Mouse (Mus musculus): ENCODE data around the gene Slc22a16. TPM values are rescaled to one million over a fixed set of nuclear protein-coding genes. Genes with fewer than 3 reads are reported as not detected.
A peak's percentile ranks its signal among the peaks of the same experiment; 100 is the strongest.
"Not testable (repeated sequence)": the region's sequence is repeated elsewhere in the genome, so short reads cannot be mapped to it uniquely, and the experiment has no call there.

Slc22a16 gene
- polyA plus RNA-seq, 1 experiment = not detected

DNA sequence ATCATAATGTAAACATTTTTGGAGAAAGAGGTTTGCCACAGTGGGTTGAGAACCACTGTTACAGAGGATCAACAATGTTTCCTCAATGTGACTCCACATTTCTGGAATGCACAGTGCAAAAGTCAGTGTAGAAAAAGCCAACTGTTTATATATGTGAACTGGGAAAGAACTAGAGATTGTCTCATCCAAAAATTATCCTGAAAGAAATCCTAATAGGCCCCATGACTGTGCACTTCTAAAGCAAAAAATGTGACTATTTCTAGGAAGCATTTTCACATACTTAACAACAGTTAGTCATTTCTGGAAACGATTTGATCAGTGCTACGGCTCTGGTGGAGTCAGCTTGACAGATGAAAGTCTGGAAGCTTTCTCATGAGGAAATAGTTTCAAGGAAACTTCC, 18.3 kb upstream of the Slc22a16 start:
- H3K27ac ChIP-seq (ENCODE audit: insufficient read depth, low read length) = no peak overlapping the region
- H3K4me1 ChIP-seq (ENCODE audit: control insufficient read depth, insufficient read depth, low read length) = no peaks in the 10 kb centered on the region
- H3K27me3 ChIP-seq (ENCODE audit: control insufficient read depth, insufficient read depth, low read length) = no peaks in the 10 kb centered on the region
- 70% methylated on average over 2 of the region's 2 CpGs for WGBS
- DNase-seq = no peak
- no peak overlapping the region for H3K4me3 ChIP-seq (replicated peaks; ENCODE audit: insufficient read depth, low read depth, low read length)
- TF ChIP-seq POLR2A (IDR thresholded peaks at IDR 0.05; ENCODE audit: borderline replicate concordance, insufficient read depth, low read length) = no peak
- TF ChIP-seq CTCF (IDR thresholded peaks at IDR 0.05; ENCODE audit: borderline replicate concordance, insufficient read depth, low read depth, low read length) = no peak

DNA sequence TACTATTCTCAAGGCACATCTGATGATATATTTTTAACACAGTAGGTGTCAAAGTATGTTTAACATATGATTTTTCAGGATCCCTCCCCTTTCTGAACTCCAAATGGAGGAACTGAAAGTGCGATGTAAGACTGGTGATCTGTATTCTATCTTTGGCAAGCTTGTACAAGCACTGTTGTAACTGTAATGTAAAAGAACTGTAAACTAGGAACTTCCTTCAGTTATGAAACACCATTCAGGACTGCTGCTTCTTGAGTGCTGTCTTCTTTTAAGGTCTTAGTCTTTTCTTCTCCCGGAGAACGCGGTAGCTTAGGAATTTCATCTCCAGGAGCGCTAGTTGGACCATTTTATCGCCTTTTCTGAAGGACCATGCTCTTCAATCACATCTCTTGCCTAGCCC, 4.4 kb upstream of the Slc22a16 start:
- not testable (repeated sequence) for H3K4me3 ChIP-seq (replicated peaks; ENCODE audit: insufficient read depth, low read depth, low read length); H3K4me1 ChIP-seq (ENCODE audit: control insufficient read depth, insufficient read depth, low read length); H3K27me3 ChIP-seq (ENCODE audit: control insufficient read depth, insufficient read depth, low read length); DNase-seq; H3K27ac ChIP-seq (ENCODE audit: insufficient read depth, low read length)
- WGBS = 97% methylated on average over 6 of the region's 6 CpGs

DNA sequence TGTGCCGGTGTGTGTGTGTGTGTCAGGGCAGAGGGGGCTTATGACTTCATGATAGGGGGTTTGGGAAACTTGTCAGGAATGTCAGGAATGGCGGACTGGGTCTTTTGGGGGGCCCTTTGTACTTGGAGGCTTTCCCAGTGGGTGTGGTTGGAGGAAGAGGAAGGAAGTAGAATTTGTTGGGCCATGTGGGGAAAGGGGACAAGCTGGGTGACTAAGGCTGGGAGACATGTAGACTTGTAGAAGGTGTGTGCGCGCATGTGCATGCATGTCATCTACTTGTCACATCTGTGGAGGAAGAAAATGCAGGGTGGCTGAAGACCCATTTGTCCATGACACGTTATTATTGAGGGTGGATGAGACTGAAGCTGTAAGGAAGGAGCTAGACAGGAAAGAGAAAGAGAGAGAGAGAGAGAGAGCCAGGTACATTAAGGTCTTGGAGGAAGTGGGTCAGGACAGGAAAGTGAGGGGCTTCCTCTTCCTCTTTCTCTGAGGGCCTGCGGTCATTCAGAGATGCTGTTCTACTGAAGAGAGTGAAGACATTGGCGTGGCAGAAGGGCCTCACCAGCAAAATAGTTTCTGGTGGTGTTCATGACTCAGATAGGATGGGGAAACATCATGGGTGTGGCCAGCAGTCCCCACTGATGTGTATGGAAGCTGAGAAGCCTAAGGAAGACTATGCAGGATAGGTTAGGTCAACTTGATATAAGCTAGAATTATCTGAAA, 5.9 kb downstream of the Slc22a16 start:
- no peak for DNase-seq
- no peaks in the 10 kb centered on the region for H3K4me1 ChIP-seq (ENCODE audit: control insufficient read depth, insufficient read depth, low read length)
- H3K27me3 ChIP-seq (ENCODE audit: control insufficient read depth, insufficient read depth, low read length) = no peaks in the 10 kb centered on the region; the same call in 1 of the 2 replicates
- WGBS = 86% methylated on average over 7 of the region's 7 CpGs
- H3K27ac ChIP-seq (ENCODE audit: insufficient read depth, low read length) = no peak overlapping the region
- no peak overlapping the region for H3K4me3 ChIP-seq (replicated peaks; ENCODE audit: insufficient read depth, low read depth, low read length)
- no peak for TF ChIP-seq POLR2A (IDR thresholded peaks at IDR 0.05; ENCODE audit: borderline replicate concordance, insufficient read depth, low read length)
- TF ChIP-seq CTCF (IDR thresholded peaks at IDR 0.05; ENCODE audit: borderline replicate concordance, insufficient read depth, low read depth, low read length) = no peak

DNA sequence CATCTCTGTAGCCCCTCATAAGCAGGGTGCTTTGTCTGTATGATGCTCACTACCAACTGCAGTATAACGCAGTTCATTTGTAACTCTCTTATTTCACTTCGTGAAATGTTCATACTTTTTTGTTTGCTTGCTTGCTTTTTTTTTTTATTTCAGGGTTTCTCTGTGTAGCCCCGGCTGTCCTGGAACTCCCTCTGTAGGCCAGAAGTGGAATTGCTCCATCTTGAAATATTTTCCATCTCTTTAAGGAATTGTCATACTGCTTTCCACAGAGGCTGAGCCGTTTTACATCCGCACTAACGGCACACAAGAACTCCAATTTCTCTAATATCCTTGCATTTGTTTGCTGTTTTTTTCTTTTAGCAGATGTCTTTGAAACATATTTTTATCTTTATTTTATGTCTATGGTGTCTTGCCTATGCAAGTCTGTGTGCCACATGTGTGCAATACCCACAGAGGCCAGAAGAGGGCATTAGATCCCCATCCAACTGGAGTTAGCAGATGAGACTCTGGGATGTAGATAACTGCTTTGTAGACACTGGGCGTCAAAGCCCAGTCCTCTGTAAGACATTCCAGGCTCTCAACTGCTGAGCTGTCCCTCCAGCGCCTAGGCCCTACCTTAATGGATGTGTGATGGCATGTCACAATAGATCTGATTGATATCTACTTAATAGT, 13.6 kb downstream of the Slc22a16 start:
- Histone ChIP-seq H3K27me3 (ENCODE audit: control insufficient read depth, insufficient read depth, low read length) (no peaks in the 10 kb centered on the region), H3K4me1 (ENCODE audit: control insufficient read depth, insufficient read depth, low read length) (no peaks in the 10 kb centered on the region), H3K4me3 (replicated peaks; ENCODE audit: insufficient read depth, low read depth, low read length) (no peak overlapping the region), H3K27ac (ENCODE audit: insufficient read depth, low read length) (no peak overlapping the region)
- 82% methylated on average over 8 of the region's 8 CpGs for WGBS
- TF ChIP-seq POLR2A (IDR thresholded peaks at IDR 0.05; ENCODE audit: borderline replicate concordance, insufficient read depth, low read length) = no peak
- TF ChIP-seq CTCF (IDR thresholded peaks at IDR 0.05; ENCODE audit: borderline replicate concordance, insufficient read depth, low read depth, low read length) = peak; percentile 19; the same call in 1 of the 2 replicates
- peak in 1 of 2 experiments; percentile 19 for DNase-seq

DNA sequence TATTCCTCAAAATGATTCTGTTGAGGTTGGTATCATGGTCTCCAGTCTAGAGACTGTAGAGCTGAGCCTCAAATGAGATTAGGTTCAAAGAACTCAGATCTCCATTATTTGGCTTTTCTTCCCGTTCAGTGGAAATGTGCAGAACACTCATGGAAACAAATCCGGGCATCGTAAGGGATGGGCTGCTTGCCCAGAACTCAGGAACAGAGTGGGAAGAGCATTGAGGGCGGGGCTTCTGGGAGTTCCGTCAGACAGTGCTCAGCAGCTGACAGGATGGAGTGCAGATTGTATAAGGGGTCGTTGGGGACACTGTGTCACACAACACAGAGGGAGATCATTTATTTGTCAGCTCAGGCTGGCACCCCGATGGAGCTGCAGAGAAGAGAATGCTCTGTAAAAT, 22.1 kb downstream of the Slc22a16 start:
- no peak overlapping the region for H3K4me3 ChIP-seq (replicated peaks; ENCODE audit: insufficient read depth, low read depth, low read length)
- TF ChIP-seq POLR2A (IDR thresholded peaks at IDR 0.05; ENCODE audit: borderline replicate concordance, insufficient read depth, low read length) (no peak), CTCF (IDR thresholded peaks at IDR 0.05; ENCODE audit: borderline replicate concordance, insufficient read depth, low read depth, low read length) (no peak)
- H3K4me1 ChIP-seq (ENCODE audit: control insufficient read depth, insufficient read depth, low read length) = no peaks in the 10 kb centered on the region
- 27% methylated on average over 7 of the region's 7 CpGs for WGBS
- DNase-seq = no peak
- no peaks in the 10 kb centered on the region for H3K27me3 ChIP-seq (ENCODE audit: control insufficient read depth, insufficient read depth, low read length)
- H3K27ac ChIP-seq (ENCODE audit: insufficient read depth, low read length) = no peak overlapping the region

DNA sequence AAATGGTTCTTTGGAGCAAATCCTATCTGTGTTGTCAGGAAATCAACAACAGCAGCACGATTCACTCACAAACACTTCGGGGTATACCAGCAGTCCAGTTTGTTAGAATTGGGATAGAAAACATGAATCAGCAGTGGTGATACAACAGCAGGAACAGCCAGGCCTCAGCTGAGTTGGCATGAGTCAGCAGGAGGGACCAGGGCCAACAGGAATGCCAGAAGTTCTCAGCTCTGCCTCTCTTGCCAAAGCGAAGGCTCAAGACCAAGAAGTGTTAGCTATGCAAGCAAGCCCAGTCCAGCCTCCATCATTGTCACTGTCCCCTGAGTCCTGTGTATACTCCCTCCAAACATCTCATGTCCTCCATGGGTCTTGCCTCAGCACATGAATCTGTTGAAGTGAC, 27.0 kb downstream of the Slc22a16 start:
- 62% methylated on average over 3 of the region's 3 CpGs for WGBS
- H3K27me3 ChIP-seq (ENCODE audit: control insufficient read depth, insufficient read depth, low read length) = no peaks in the 10 kb centered on the region
- no peak overlapping the region for H3K4me3 ChIP-seq (replicated peaks; ENCODE audit: insufficient read depth, low read depth, low read length)
- peak in 1 of 2 experiments; percentile 9 for DNase-seq
- no peak overlapping the region for H3K27ac ChIP-seq (ENCODE audit: insufficient read depth, low read length)
- TF ChIP-seq POLR2A (IDR thresholded peaks at IDR 0.05; ENCODE audit: borderline replicate concordance, insufficient read depth, low read length) = no peak
- TF ChIP-seq CTCF (IDR thresholded peaks at IDR 0.05; ENCODE audit: borderline replicate concordance, insufficient read depth, low read depth, low read length) = no peak
- no peaks in the 10 kb centered on the region for H3K4me1 ChIP-seq (ENCODE audit: control insufficient read depth, insufficient read depth, low read length)

DNA sequence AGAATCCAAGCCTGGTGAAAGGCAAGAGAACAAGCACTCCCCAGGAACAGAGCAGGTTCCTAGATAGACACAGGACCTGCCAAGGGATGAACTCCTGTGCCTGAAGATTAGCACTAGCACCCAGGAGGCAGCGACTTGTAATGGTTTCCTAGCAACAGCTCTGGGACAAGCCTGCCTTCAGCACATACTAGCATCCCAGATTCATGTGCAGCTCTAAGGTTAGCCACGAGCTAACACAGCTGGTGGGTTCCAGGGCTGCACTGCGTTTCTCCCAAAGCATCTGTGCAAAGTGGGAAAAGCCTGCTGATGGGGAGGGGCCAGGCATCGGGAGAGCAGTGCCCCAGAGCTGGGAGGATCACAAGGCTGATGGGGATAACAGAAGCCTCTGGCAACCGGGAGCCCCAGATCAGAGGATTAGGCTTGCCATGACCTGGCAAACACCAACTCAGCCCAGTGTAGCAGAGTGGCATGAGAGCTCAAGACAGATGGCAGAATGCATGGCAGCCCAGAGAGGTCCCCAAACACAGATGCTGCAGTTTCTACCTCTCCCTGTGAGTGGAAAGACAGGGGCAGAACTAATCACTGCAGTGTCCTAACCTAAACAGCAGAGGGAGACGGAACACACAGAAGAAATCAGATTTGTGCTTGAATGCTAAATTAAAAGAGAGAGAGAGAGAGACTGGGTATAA, 34.7 kb downstream of the Slc22a16 start:
- WGBS = 13% methylated on average over 6 of the region's 6 CpGs
- H3K4me3 ChIP-seq (replicated peaks; ENCODE audit: insufficient read depth, low read depth, low read length) = no peak overlapping the region
- H3K4me1 ChIP-seq (ENCODE audit: control insufficient read depth, insufficient read depth, low read length) = no peaks in the 10 kb centered on the region
- DNase-seq = no peak
- no peak overlapping the region for H3K27ac ChIP-seq (ENCODE audit: insufficient read depth, low read length)
- no peaks in the 10 kb centered on the region for H3K27me3 ChIP-seq (ENCODE audit: control insufficient read depth, insufficient read depth, low read length)
- TF ChIP-seq POLR2A (IDR thresholded peaks at IDR 0.05; ENCODE audit: borderline replicate concordance, insufficient read depth, low read length) (no peak), CTCF (IDR thresholded peaks at IDR 0.05; ENCODE audit: borderline replicate concordance, insufficient read depth, low read depth, low read length) (no peak)

DNA sequence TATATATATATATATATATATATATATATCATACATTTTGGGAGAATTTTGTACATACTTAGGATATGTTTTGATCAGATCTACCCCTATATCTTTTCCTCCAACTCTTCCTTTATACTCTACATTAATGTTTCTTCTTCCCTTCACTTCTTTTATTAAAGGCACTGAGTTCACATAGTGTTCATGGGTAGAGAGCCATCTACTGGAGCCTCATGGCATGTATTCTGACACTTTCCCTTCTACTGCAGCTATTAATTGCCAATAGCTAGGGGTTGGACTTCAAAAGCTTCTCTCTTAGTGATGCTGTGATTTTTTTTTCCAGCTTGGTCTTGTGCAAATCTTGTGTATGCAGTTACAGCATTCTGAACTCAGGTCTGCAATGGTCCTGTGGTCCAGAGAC, 47.8 kb downstream of the Slc22a16 start:
- TF ChIP-seq CTCF (IDR thresholded peaks at IDR 0.05; ENCODE audit: borderline replicate concordance, insufficient read depth, low read depth, low read length) (no peak), POLR2A (IDR thresholded peaks at IDR 0.05; ENCODE audit: borderline replicate concordance, insufficient read depth, low read length) (no peak)
- Histone ChIP-seq H3K4me3 (replicated peaks; ENCODE audit: insufficient read depth, low read depth, low read length) (no peak overlapping the region), H3K27ac (ENCODE audit: insufficient read depth, low read length) (no peak overlapping the region), H3K4me1 (ENCODE audit: control insufficient read depth, insufficient read depth, low read length) (no peaks in the 10 kb centered on the region), H3K27me3 (ENCODE audit: control insufficient read depth, insufficient read depth, low read length) (no peaks in the 10 kb centered on the region)
- no peak for DNase-seq

Measured in cerebellum, adult 2 months (tissue).